Mouse (Mus musculus) heart, embryonic 13.5 days (tissue): ENCODE results near the gene Ulk4. TPM values are rescaled to one million over a fixed set of nuclear protein-coding genes. Genes with fewer than 3 reads are reported as not detected.

Experiments
- ATAC-seq: fragments of 200-750 bp; cut with Nextera tagmentation; 2 replicates; pipeline ENCODE4 v1.8.0; 2017; ENCODE audit warnings: moderate TSS enrichment; ENCODE audit not compliant: insufficient number of reproducible peaks, low FRiP score, low TSS enrichment; ENCODE audit errors: extremely low read depth
- H3K27ac ChIP-seq: fragments of 300-500 bp; sonication (generic); replicated peaks from 2 replicates; pipeline ENCODE4 v1.5.1; 2015; ENCODE audit warnings: moderate library complexity, mild to moderate bottlenecking, inconsistent platforms
- H3K27me3 ChIP-seq: fragments of 300-500 bp; sonication (generic); replicated peaks from 2 replicates; pipeline ENCODE4 v1.6.1; 2015; ENCODE audit warnings: mild to moderate bottlenecking, inconsistent platforms
- H3K36me3 ChIP-seq: fragments of 300-500 bp; sonication (generic); 2 replicates; pipeline ENCODE4 v1.6.1; 2015; ENCODE audit warnings: mild to moderate bottlenecking, inconsistent platforms
- H3K4me1 ChIP-seq: fragments of 300-500 bp; sonication (generic); 2 replicates; pipeline ENCODE4 v1.6.1; 2015; ENCODE audit warnings: inconsistent platforms
- H3K4me2 ChIP-seq: fragments of 300-500 bp; sonication (generic); 2 replicates; pipeline ENCODE4 v1.6.1; 2015; ENCODE audit warnings: inconsistent platforms, mild to moderate bottlenecking, moderate library complexity
- H3K4me3 ChIP-seq: fragments of 300-500 bp; sonication (generic); 2 replicates; pipeline ENCODE4 v1.5.1; 2015; ENCODE audit warnings: moderate library complexity, mild to moderate bottlenecking, inconsistent platforms
- H3K9ac ChIP-seq: fragments of 300-500 bp; sonication (generic); 2 replicates; pipeline ENCODE4 v1.6.1; 2015; ENCODE audit warnings: inconsistent platforms, mild to moderate bottlenecking, moderate library complexity
- H3K9me3 ChIP-seq: fragments of 300-500 bp; sonication (generic); 2 replicates; pipeline ENCODE4 v1.6.1; 2016; ENCODE audit warnings: inconsistent platforms
- WGBS: fragments of 180-500 bp; shearing (Covaris S2); methylation state at CpG from one replicate; pipeline ENCODE4 v1.1.7; 2015; ENCODE audit warnings: mixed read lengths; 5-methylcytosine and 5-hydroxymethylcytosine counted together
- polyA plus RNA-seq: library from polyadenylated mRNA; unstranded; fragments of >200 nt; fragmentation: Nextera tagmentation; extraction: Ambion mirVana; gene quantifications from 2 replicates; pipeline ENCODE4 v1.2.1, GENCODE M21; 2015

The Ulk4 gene
- polyA plus RNA-seq, 1 experiment from 2014 or later = 95.9 TPM

- H3K27ac ChIP-seq = no peak overlapping the region
- no peak overlapping the region for H3K4me3 ChIP-seq
- 61% methylated on average over 8 of the region's 8 CpGs for WGBS
- peaks cover 14% of the 10 kb centered on the region for H3K4me1 ChIP-seq
- no peaks in the 10 kb centered on the region for H3K27me3 ChIP-seq
- no peak overlapping the region for H3K9ac ChIP-seq
- no peak for ATAC-seq
- no peaks in the 10 kb centered on the region for H3K36me3 ChIP-seq
- H3K9me3 ChIP-seq = no peaks in the 10 kb centered on the region
- no peak overlapping the region for H3K4me2 ChIP-seq
Measured at GRCm38 (mm10) chr9:121072127-121072757, 204.8 kb downstream of the Ulk4 start.

- Histone ChIP-seq H3K27ac (no peak overlapping the region), H3K4me1 (peaks cover 14% of the 10 kb centered on the region), H3K9me3 (no peaks in the 10 kb centered on the region), H3K27me3 (no peaks in the 10 kb centered on the region), H3K9ac (no peak overlapping the region), H3K4me2 (no peak overlapping the region), H3K36me3 (no peaks in the 10 kb centered on the region), H3K4me3 (no peak overlapping the region)
- WGBS = 66% methylated on average over 10 of the region's 10 CpGs
- ATAC-seq = no peak
Measured at GRCm38 (mm10) chr9:121071461-121072126, 205.4 kb downstream of the Ulk4 start.

GRCm38 (mm10) chr9:121071050-121071449, 205.9 kb downstream of the Ulk4 start:
- H3K36me3 ChIP-seq = no peaks in the 10 kb centered on the region
- no peak; the same call in 1 of the 2 replicates for ATAC-seq
- no peaks in the 10 kb centered on the region for H3K27me3 ChIP-seq
- no peaks in the 10 kb centered on the region for H3K9me3 ChIP-seq
- peaks cover 14% of the 10 kb centered on the region for H3K4me1 ChIP-seq
- no peak overlapping the region for H3K4me3 ChIP-seq
- H3K4me2 ChIP-seq = no peak overlapping the region
- 61% methylated on average over 11 of the region's 11 CpGs for WGBS
- H3K27ac ChIP-seq = no peak overlapping the region
- H3K9ac ChIP-seq = no peak overlapping the region

GRCm38 (mm10) chr9:121068115-121068514, 208.9 kb downstream of the Ulk4 start:
- Histone ChIP-seq H3K9me3 (no peaks in the 10 kb centered on the region), H3K4me3 (no peak overlapping the region), H3K4me2 (no peak overlapping the region), H3K27me3 (no peaks in the 10 kb centered on the region), H3K36me3 (no peaks in the 10 kb centered on the region), H3K27ac (no peak overlapping the region), H3K4me1 (peaks cover 18% of the 10 kb centered on the region), H3K9ac (no peak overlapping the region)
- no peak for ATAC-seq
- WGBS = 66% methylated on average over 5 of the region's 5 CpGs

GRCm38 (mm10) chr9:121067043-121067442, 210.0 kb downstream of the Ulk4 start:
- Histone ChIP-seq H3K9me3 (no peaks in the 10 kb centered on the region), H3K4me3 (no peak overlapping the region), H3K27ac (no peak overlapping the region), H3K4me1 (peaks cover 26% of the 10 kb centered on the region), H3K27me3 (no peaks in the 10 kb centered on the region), H3K36me3 (no peaks in the 10 kb centered on the region), H3K9ac (no peak overlapping the region), H3K4me2 (no peak overlapping the region)
- no peak for ATAC-seq
- 80% methylated on average over 10 of the region's 10 CpGs for WGBS

GRCm38 (mm10) chr9:121065383-121065978, 211.5 kb downstream of the Ulk4 start:
- H3K4me2 ChIP-seq = no peak overlapping the region
- H3K4me1 ChIP-seq = peaks cover 20% of the 10 kb centered on the region
- H3K9me3 ChIP-seq = no peaks in the 10 kb centered on the region
- no peaks in the 10 kb centered on the region for H3K36me3 ChIP-seq
- H3K27ac ChIP-seq = no peak overlapping the region
- no peak overlapping the region for H3K9ac ChIP-seq
- no peak overlapping the region for H3K4me3 ChIP-seq
- ATAC-seq = no peak
- H3K27me3 ChIP-seq = no peaks in the 10 kb centered on the region
- 66% methylated on average over 10 of the region's 10 CpGs for WGBS

- Histone ChIP-seq H3K4me2 (no peak overlapping the region), H3K4me1 (peaks cover 20% of the 10 kb centered on the region), H3K4me3 (no peak overlapping the region), H3K27me3 (no peaks in the 10 kb centered on the region), H3K27ac (no peak overlapping the region), H3K9ac (no peak overlapping the region), H3K36me3 (no peaks in the 10 kb centered on the region), H3K9me3 (no peaks in the 10 kb centered on the region)
- WGBS = 79% methylated on average over 14 of the region's 14 CpGs
- no peak for ATAC-seq
Measured at GRCm38 (mm10) chr9:121064606-121065355, 212.2 kb downstream of the Ulk4 start.

- no peaks in the 10 kb centered on the region for H3K27me3 ChIP-seq
- no peak overlapping the region for H3K27ac ChIP-seq
- no peaks in the 10 kb centered on the region for H3K9me3 ChIP-seq
- peaks cover 28% of the 10 kb centered on the region for H3K4me1 ChIP-seq
- H3K4me2 ChIP-seq = no peak overlapping the region
- H3K9ac ChIP-seq = no peak overlapping the region
- no peak for ATAC-seq
- no peaks in the 10 kb centered on the region for H3K36me3 ChIP-seq
- H3K4me3 ChIP-seq = no peak overlapping the region
- WGBS = 20% methylated on average over 3 of the region's 3 CpGs
Measured at GRCm38 (mm10) chr9:121062671-121063070, 214.3 kb downstream of the Ulk4 start.

GRCm38 (mm10) chr9:121061820-121062623, 215.0 kb downstream of the Ulk4 start:
- no peak overlapping the region for H3K4me2 ChIP-seq
- no peak for ATAC-seq
- no peak overlapping the region for H3K27ac ChIP-seq
- H3K27me3 ChIP-seq = no peaks in the 10 kb centered on the region
- WGBS = 45% methylated on average over 12 of the region's 12 CpGs
- no peak overlapping the region for H3K4me3 ChIP-seq
- H3K36me3 ChIP-seq = no peaks in the 10 kb centered on the region
- no peaks in the 10 kb centered on the region for H3K9me3 ChIP-seq
- no peak overlapping the region for H3K9ac ChIP-seq
- H3K4me1 ChIP-seq = peaks cover 28% of the 10 kb centered on the region

- H3K27me3 ChIP-seq = no peaks in the 10 kb centered on the region
- ATAC-seq = no peak
- peaks cover 28% of the 10 kb centered on the region for H3K4me1 ChIP-seq
- H3K4me3 ChIP-seq = no peak overlapping the region
- no peaks in the 10 kb centered on the region for H3K36me3 ChIP-seq
- no peak overlapping the region for H3K4me2 ChIP-seq
- 69% methylated on average over 8 of the region's 8 CpGs for WGBS
- no peak overlapping the region for H3K9ac ChIP-seq
- H3K27ac ChIP-seq = no peak overlapping the region
- no peaks in the 10 kb centered on the region for H3K9me3 ChIP-seq
Measured at GRCm38 (mm10) chr9:121060331-121060730, 216.7 kb downstream of the Ulk4 start.

GRCm38 (mm10) chr9:121059286-121059685, 217.7 kb downstream of the Ulk4 start:
- peaks cover 28% of the 10 kb centered on the region for H3K4me1 ChIP-seq
- no peaks in the 10 kb centered on the region for H3K36me3 ChIP-seq
- no peaks in the 10 kb centered on the region for H3K9me3 ChIP-seq
- no peak overlapping the region for H3K9ac ChIP-seq
- H3K27ac ChIP-seq = no peak overlapping the region
- no peak overlapping the region for H3K4me2 ChIP-seq
- no peak overlapping the region for H3K4me3 ChIP-seq
- no peak for ATAC-seq
- 88% methylated on average over 3 of the region's 3 CpGs for WGBS
- H3K27me3 ChIP-seq = no peaks in the 10 kb centered on the region
